Mouse (Mus musculus): ENCODE results near the gene Brms1. TPM values are rescaled to one million over a fixed set of nuclear protein-coding genes. Genes with fewer than 3 reads are reported as not detected.

The Brms1 gene
- polyA plus RNA-seq, 1 experiment from 2014 or later = 58.7 TPM

DNA sequence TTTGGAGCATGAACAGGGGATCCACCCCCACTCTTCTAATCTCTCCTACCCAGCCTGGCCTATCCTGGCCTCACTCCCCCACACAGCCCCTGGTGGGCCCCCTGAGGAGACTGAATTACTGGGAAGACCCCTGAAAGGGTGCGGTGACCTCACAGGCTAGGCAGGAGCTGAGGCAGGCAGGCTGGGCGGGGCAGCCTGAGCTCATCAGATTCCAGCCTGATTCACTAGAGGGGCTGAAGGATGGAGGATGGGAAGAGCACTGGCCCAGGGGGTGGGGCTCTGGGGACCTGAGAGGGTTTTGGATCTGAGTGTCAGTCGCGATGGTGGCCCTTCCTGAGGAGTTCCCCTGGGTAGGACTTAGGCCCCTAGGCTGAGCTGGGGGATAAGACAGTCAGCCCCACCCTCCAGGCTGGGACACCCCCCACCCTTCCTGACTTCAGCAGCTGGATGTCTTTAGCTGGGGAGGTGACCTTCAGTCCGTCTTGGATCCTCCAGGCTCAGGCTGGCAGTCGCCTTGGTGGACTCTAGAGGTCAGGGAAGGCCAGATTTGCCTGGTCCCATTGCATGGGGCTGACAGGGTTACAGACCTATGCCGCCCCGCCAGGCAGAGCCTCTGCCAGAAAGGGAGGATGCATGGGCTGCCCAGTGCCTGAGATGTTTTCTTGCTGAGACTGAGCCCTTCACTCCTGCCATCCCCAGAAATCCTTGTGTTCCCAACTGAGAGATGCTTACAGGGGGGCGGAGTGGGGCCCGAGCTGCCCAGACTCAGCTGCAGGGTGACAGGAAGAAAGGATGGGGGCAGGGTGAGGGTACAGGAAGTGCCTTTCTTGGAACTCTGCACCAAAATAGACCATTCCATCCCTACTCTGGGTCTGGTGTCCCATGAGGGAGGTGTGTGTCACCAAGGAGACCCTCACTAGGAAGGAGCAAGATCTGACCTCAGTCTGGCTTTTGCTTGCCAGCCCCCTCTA is 17.9 kb downstream of the Brms1 start:
- Histone ChIP-seq H3K27me3 (replicated peaks) (0 out of 2 replicates have a peak, but pooled peaks cover 8% of the 10 kb centered on the region), H3K36me3 (no peaks in the 10 kb centered on the region), H3K9me3 (no peaks in the 10 kb centered on the region), H3K4me1 (peaks cover 27% of the 10 kb centered on the region), H3K9ac (peak overlapping the region; percentile 9; the same call in 1 of the 2 replicates), H3K27ac (no peak overlapping the region), H3K4me3 (no peak overlapping the region), H3K4me2 (replicated peaks) (no peak overlapping the region)
- no peak for ATAC-seq (ENCODE audit: low FRiP score, low read depth)
- WGBS = 16% methylated on average over 10 of the region's 10 CpGs

GRCm38 (mm10) chr19:5060365-5061330 is 19.5 kb downstream of the Brms1 start:
- no peak for ATAC-seq (ENCODE audit: low FRiP score, low read depth)
- 42% methylated on average over 5 of the region's 5 CpGs for WGBS
- Histone ChIP-seq H3K4me3 (no peak overlapping the region), H3K4me1 (peaks cover 34% of the 10 kb centered on the region), H3K9me3 (no peaks in the 10 kb centered on the region), H3K4me2 (replicated peaks) (0 out of 2 replicates have a peak overlapping the region, but pooled peaks have one; percentile 1), H3K27ac (no peak overlapping the region), H3K36me3 (no peaks in the 10 kb centered on the region), H3K27me3 (replicated peaks) (0 out of 2 replicates have a peak, but pooled peaks cover 9% of the 10 kb centered on the region), H3K9ac (no peak overlapping the region; the same call in 1 of the 2 replicates)

DNA sequence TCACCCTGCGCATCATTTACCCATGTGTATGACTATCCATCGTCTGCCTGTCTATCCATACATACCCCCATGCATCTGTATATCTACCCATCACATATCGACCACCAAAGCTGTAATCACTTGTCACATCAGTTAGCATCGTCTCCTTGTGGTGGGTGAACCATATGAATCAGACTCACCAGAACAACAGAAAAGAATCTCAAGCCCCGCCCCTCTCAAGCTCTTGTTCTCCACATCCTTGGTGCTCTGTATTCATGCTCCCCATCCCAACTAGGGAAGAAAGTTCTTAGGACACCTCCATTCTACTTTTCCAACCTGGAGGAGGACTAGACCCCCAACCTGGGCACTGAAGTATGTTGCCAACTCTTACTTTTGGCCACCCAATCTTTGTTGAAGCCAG is 20.9 kb downstream of the Brms1 start:
- no peaks in the 10 kb centered on the region for H3K9me3 ChIP-seq
- 90% methylated on average over 5 of the region's 5 CpGs for WGBS
- ATAC-seq (ENCODE audit: low FRiP score, low read depth) = no peak
- peaks cover 12% of the 10 kb centered on the region for H3K27me3 ChIP-seq (replicated peaks)
- H3K4me2 ChIP-seq (replicated peaks) = no peak overlapping the region
- no peaks in the 10 kb centered on the region for H3K36me3 ChIP-seq
- H3K9ac ChIP-seq = no peak overlapping the region
- H3K4me3 ChIP-seq = no peak overlapping the region
- peaks cover 31% of the 10 kb centered on the region for H3K4me1 ChIP-seq
- H3K27ac ChIP-seq = no peak overlapping the region

- Histone ChIP-seq H3K27ac (no peak overlapping the region), H3K4me1 (peaks cover 35% of the 10 kb centered on the region), H3K4me2 (replicated peaks) (no peak overlapping the region), H3K36me3 (no peaks in the 10 kb centered on the region), H3K9ac (no peak overlapping the region), H3K27me3 (replicated peaks) (peaks cover 16% of the 10 kb centered on the region), H3K4me3 (no peak overlapping the region), H3K9me3 (no peaks in the 10 kb centered on the region)
- 74% methylated on average over 6 of the region's 6 CpGs for WGBS
- no peak for ATAC-seq (ENCODE audit: low FRiP score, low read depth)
These were observed 21.3 kb downstream of the Brms1 start for GRCm38 (mm10) chr19:5062446-5062845.

- Histone ChIP-seq H3K27ac (no peak overlapping the region), H3K4me1 (peaks cover 49% of the 10 kb centered on the region), H3K4me2 (replicated peaks) (no peak overlapping the region), H3K27me3 (replicated peaks) (peaks cover 42% of the 10 kb centered on the region), H3K36me3 (no peaks in the 10 kb centered on the region), H3K9ac (0 out of 2 replicates have a peak overlapping the region, but pooled peaks have one; percentile 3), H3K9me3 (no peaks in the 10 kb centered on the region), H3K4me3 (no peak overlapping the region)
- 69% methylated on average over 7 of the region's 7 CpGs for WGBS
- no peak for ATAC-seq (ENCODE audit: low FRiP score, low read depth)
These were observed 23.9 kb downstream of the Brms1 start for GRCm38 (mm10) chr19:5065104-5065503.

DNA sequence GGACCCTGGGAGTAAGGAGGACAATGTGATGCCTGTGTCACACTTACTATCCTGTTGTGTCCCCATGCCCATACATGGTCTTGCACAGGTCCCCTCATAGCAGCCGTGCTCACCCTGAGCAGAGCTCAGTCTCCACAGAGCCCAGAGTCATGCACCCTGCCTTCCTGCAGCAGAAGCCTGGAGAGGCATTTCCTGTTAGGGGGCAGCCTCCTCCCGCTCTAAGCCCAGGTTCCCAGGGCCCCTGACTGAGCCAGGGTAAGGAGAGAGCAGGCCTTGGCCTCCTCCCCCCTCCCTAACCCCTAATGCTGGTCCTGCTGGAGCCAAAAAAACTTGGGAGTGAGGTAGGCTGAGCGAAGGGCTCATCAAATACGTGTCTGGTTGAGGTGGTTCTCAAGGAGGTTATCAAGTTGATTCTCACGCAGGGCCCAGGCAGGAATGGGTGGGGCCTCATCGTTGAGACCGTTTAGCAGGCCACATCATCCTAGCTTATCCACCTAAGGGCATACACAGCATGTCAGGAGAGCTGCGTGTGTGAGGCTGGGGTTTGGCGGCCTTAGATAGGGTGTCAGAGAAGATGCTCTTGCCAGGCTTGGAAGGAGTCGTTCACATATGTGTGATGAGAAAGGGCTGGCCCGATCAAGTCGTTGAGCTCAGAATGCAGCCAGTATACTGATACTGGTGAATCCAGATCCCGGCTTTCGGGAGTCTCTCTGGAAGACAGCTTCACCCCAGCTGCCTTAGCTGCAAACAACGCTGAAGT is 26.1 kb downstream of the Brms1 start:
- H3K27me3 ChIP-seq (replicated peaks) = peaks cover 48% of the 10 kb centered on the region

DNA sequence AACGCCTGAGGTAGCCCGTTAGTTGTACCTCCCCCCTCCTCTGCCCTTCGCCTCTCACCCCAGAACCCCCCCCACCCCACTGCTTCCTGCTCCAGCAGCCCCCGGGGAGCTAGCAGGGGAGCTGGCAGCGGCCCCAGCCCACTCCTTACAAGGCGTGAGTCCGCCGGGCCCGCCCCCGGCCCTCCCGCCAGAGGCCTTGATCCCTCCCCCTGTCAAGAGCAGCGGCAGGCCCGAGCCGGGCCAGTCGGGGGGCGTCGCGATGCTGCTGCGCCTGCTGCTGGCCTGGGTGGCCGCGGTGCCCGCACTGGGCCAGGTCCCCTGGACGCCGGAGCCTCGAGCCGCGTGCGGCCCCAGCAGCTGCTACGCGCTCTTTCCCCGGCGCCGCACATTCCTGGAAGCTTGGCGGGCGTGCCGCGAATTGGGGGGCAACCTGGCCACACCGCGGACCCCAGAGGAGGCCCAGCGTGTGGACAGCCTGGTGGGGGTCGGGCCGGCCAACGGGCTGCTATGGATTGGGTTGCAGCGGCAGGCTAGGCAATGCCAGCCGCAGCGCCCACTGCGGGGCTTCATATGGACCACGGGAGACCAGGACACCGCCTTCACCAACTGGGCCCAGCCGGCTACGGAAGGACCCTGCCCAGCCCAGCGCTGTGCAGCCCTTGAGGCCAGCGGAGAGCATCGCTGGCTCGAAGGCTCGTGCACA is 26.9 kb downstream of the Brms1 start, which contains the start of gene Cd248:
TSS of gene Cd248 (plus strand) at position 212 of the 703 bp plus-strand sequence.
- Histone ChIP-seq H3K4me1 (peaks cover 57% of the 10 kb centered on the region), H3K9me3 (no peaks in the 10 kb centered on the region), H3K27me3 (replicated peaks) (peaks cover 48% of the 10 kb centered on the region), H3K4me3 (peak within 1 kb of the TSS; percentile 45), H3K4me2 (replicated peaks) (peak within 1 kb of the TSS; percentile 86), H3K9ac (peak within 1 kb of the TSS; percentile 77), H3K27ac (no peak within 1 kb of the TSS), H3K36me3 (no peaks in the 10 kb centered on the region)
- no peak for ATAC-seq (ENCODE audit: low FRiP score, low read depth)
- under 1% methylated on average over 55 of the region's 56 CpGs for WGBS

More for the DNA sequence above, 26.1 kb downstream of the Brms1 start:
- ATAC-seq (ENCODE audit: low FRiP score, low read depth) = no peak
- peak overlapping the region; percentile 77 for H3K9ac ChIP-seq
- H3K4me1 ChIP-seq = peaks cover 52% of the 10 kb centered on the region
- 9% methylated on average over 15 of the region's 15 CpGs for WGBS
- peak overlapping the region; percentile 45 for H3K4me3 ChIP-seq
- no peak overlapping the region for H3K27ac ChIP-seq
- peak overlapping the region; percentile 86 for H3K4me2 ChIP-seq (replicated peaks)
- H3K36me3 ChIP-seq = no peaks in the 10 kb centered on the region
- no peaks in the 10 kb centered on the region for H3K9me3 ChIP-seq

DNA sequence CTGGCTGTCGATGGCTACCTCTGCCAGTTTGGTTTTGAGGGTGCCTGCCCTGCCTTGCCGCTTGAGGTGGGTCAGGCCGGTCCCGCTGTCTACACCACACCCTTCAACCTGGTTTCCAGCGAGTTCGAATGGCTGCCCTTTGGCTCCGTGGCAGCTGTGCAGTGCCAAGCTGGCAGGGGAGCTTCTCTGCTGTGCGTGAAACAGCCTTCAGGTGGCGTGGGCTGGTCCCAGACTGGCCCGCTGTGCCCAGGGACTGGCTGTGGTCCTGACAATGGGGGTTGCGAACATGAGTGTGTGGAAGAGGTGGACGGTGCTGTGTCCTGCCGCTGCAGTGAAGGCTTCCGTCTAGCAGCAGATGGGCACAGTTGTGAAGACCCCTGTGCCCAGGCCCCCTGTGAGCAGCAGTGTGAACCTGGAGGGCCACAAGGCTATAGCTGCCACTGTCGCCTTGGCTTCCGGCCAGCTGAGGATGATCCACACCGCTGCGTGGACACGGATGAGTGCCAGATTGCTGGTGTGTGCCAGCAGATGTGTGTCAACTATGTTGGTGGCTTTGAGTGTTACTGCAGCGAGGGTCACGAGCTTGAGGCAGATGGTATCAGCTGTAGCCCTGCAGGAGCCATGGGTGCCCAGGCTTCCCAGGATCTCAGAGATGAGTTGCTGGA is 27.5 kb downstream of the Brms1 start:
- Histone ChIP-seq H3K4me2 (replicated peaks) (peak overlapping the region; percentile 86), H3K9me3 (no peaks in the 10 kb centered on the region), H3K27me3 (replicated peaks) (peaks cover 49% of the 10 kb centered on the region), H3K9ac (peak overlapping the region; percentile 77), H3K36me3 (no peaks in the 10 kb centered on the region), H3K4me1 (peaks cover 57% of the 10 kb centered on the region), H3K27ac (no peak overlapping the region), H3K4me3 (peak overlapping the region; percentile 45)
- WGBS = 35% methylated on average over 21 of the region's 21 CpGs
- no peak for ATAC-seq (ENCODE audit: low FRiP score, low read depth)

- no peak overlapping the region for H3K27ac ChIP-seq
- H3K4me2 ChIP-seq (replicated peaks) = peak overlapping the region; percentile 86
- peaks cover 57% of the 10 kb centered on the region for H3K4me1 ChIP-seq
- H3K27me3 ChIP-seq (replicated peaks) = peaks cover 55% of the 10 kb centered on the region
- H3K36me3 ChIP-seq = no peaks in the 10 kb centered on the region
- no peak overlapping the region for H3K9ac ChIP-seq
- H3K4me3 ChIP-seq = no peak overlapping the region
- no peak for ATAC-seq (ENCODE audit: low FRiP score, low read depth)
- no peaks in the 10 kb centered on the region for H3K9me3 ChIP-seq
- WGBS = 87% methylated on average over 5 of the region's 5 CpGs
These were observed 28.3 kb downstream of the Brms1 start for GRCm38 (mm10) chr19:5069486-5069885.

DNA sequence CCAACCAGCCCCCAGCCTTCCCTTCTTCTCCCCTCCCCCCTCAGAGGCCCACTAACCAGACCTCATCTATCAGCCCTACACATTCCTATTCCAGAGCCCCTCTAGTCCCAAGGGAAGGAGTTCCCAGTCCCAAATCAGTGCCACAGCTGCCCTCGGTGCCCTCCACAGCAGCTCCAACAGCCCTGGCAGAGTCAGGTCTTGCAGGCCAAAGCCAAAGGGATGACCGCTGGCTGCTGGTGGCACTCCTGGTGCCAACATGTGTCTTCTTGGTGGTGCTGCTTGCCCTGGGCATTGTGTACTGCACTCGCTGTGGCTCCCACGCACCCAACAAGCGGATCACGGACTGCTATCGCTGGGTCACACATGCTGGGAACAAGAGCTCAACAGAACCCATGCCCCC is 28.8 kb downstream of the Brms1 start:
- Histone ChIP-seq H3K4me2 (replicated peaks) (peak overlapping the region; percentile 86), H3K4me1 (peaks cover 55% of the 10 kb centered on the region)
- no peak for ATAC-seq (ENCODE audit: low FRiP score, low read depth)

More for the DNA sequence above, 28.8 kb downstream of the Brms1 start:
- Histone ChIP-seq H3K27me3 (replicated peaks) (peaks cover 57% of the 10 kb centered on the region), H3K36me3 (no peaks in the 10 kb centered on the region), H3K9me3 (no peaks in the 10 kb centered on the region), H3K4me3 (peak overlapping the region; percentile 9; the same call in 1 of the 2 replicates), H3K27ac (no peak overlapping the region), H3K9ac (0 out of 2 replicates have a peak overlapping the region, but pooled peaks have one; percentile 13)
- WGBS = 81% methylated on average over 7 of the region's 7 CpGs

Measured in neural tube, embryonic 12.5 days (tissue).